Mouse (Mus musculus): ENCODE measurements around the gene Gm17720. TPM values are rescaled to one million over a fixed set of nuclear protein-coding genes. Genes with fewer than 3 reads are reported as not detected.
A peak's percentile ranks its signal among the peaks of the same experiment; 100 is the strongest.

Gene Gm17720
- polyA plus RNA-seq (2012; rRNA removed): not detected in 2 replicates

- no peak for TF ChIP-seq POLR2A (IDR thresholded peaks at IDR 0.05; ENCODE audit: extremely low read depth, insufficient read depth, low read length)
- TF ChIP-seq CTCF (IDR thresholded peaks at IDR 0.05; ENCODE audit: extremely low read depth, insufficient read depth, low read length): no peak
- H3K27ac ChIP-seq (ENCODE audit: insufficient read depth, low read length): no peak within 1 kb of the TSS
- no peak within 1 kb of the TSS for H3K4me3 ChIP-seq (ENCODE audit: insufficient read depth, low read length)
- H3K4me1 ChIP-seq (ENCODE audit: control insufficient read depth, insufficient read depth, low read length): no peaks in the 10 kb centered on the region
Observed at GRCm38 (mm10) chr8:110102653-110103052, at the start of gene Gm17720. Gene Gm17720, minus strand, starts transcription at chr8:110102753.

DNA sequence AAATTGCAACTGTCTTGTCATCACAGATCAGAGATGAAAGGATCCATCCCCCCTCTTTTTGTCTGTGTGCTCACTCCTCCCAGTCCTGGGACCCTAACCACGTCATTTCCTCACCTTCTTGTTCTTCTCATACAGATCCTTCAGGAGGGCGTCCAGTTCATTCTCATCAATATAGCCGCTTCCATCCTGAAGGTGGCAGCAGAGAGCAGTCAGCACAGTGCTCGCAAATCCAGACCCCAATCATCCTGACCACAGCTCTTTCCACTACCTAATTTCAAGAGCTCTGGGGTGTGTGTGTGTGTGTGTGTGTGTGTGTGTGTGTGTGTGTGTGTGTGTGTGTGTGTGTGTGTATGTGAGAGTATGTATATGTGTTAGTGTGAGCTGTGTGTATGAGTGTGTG, 43.0 kb upstream of the Gm17720 start:
- Histone ChIP-seq H3K27ac (ENCODE audit: insufficient read depth, low read length) (no peak overlapping the region), H3K4me3 (ENCODE audit: insufficient read depth, low read length) (no peak overlapping the region), H3K4me1 (ENCODE audit: control insufficient read depth, insufficient read depth, low read length) (no peaks in the 10 kb centered on the region)
- TF ChIP-seq POLR2A (IDR thresholded peaks at IDR 0.05; ENCODE audit: extremely low read depth, insufficient read depth, low read length): no peak
- TF ChIP-seq CTCF (IDR thresholded peaks at IDR 0.05; ENCODE audit: extremely low read depth, insufficient read depth, low read length): peak; percentile 86

GRCm38 (mm10) chr8:110140770-110141169, 38.2 kb upstream of the Gm17720 start:
- Histone ChIP-seq H3K4me1 (ENCODE audit: control insufficient read depth, insufficient read depth, low read length) (no peaks in the 10 kb centered on the region), H3K27ac (ENCODE audit: insufficient read depth, low read length) (no peak overlapping the region), H3K4me3 (ENCODE audit: insufficient read depth, low read length) (no peak overlapping the region)
- TF ChIP-seq CTCF (IDR thresholded peaks at IDR 0.05; ENCODE audit: extremely low read depth, insufficient read depth, low read length): no peak
- TF ChIP-seq POLR2A (IDR thresholded peaks at IDR 0.05; ENCODE audit: extremely low read depth, insufficient read depth, low read length): no peak

- no peak for TF ChIP-seq CTCF (IDR thresholded peaks at IDR 0.05; ENCODE audit: extremely low read depth, insufficient read depth, low read length)
- TF ChIP-seq POLR2A (IDR thresholded peaks at IDR 0.05; ENCODE audit: extremely low read depth, insufficient read depth, low read length): no peak
- Histone ChIP-seq H3K4me1 (ENCODE audit: control insufficient read depth, insufficient read depth, low read length) (no peaks in the 10 kb centered on the region), H3K27ac (ENCODE audit: insufficient read depth, low read length) (no peak overlapping the region), H3K4me3 (ENCODE audit: insufficient read depth, low read length) (no peak overlapping the region)
Observed at GRCm38 (mm10) chr8:110140156-110140555, 37.6 kb upstream of the Gm17720 start.

GRCm38 (mm10) chr8:110135515-110135914, 33.0 kb upstream of the Gm17720 start:
- Histone ChIP-seq H3K4me3 (ENCODE audit: insufficient read depth, low read length) (no peak overlapping the region), H3K4me1 (ENCODE audit: control insufficient read depth, insufficient read depth, low read length) (no peaks in the 10 kb centered on the region), H3K27ac (ENCODE audit: insufficient read depth, low read length) (no peak overlapping the region)
- TF ChIP-seq POLR2A (IDR thresholded peaks at IDR 0.05; ENCODE audit: extremely low read depth, insufficient read depth, low read length): no peak
- no peak for TF ChIP-seq CTCF (IDR thresholded peaks at IDR 0.05; ENCODE audit: extremely low read depth, insufficient read depth, low read length)

GRCm38 (mm10) chr8:110134236-110134635, 31.7 kb upstream of the Gm17720 start:
- Histone ChIP-seq H3K27ac (ENCODE audit: insufficient read depth, low read length) (no peak overlapping the region), H3K4me3 (ENCODE audit: insufficient read depth, low read length) (no peak overlapping the region), H3K4me1 (ENCODE audit: control insufficient read depth, insufficient read depth, low read length) (no peaks in the 10 kb centered on the region)
- TF ChIP-seq POLR2A (IDR thresholded peaks at IDR 0.05; ENCODE audit: extremely low read depth, insufficient read depth, low read length): no peak
- no peak for TF ChIP-seq CTCF (IDR thresholded peaks at IDR 0.05; ENCODE audit: extremely low read depth, insufficient read depth, low read length)

DNA sequence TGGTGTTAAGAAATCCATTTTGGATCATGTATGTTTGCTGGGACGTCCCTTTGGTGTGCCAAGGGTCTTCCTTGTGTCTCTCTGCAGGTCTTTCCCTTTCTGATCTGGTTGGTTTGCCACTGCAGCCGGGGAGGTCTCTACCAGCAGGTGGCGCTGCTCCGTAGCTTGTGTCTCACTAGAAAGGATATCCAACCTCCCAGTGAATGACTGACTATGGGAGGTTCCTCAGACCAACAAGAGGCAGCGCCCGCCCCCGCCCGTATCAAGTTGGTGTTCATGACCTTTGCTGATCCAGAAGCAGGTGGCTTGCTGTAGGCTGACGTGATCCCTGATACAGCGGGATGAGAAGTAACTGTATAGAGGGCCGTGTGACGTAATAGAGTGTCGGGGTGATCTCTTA, 28.0 kb upstream of the Gm17720 start:
- Histone ChIP-seq H3K4me1 (ENCODE audit: control insufficient read depth, insufficient read depth, low read length) (no peaks in the 10 kb centered on the region), H3K4me3 (ENCODE audit: insufficient read depth, low read length) (no peak overlapping the region), H3K27ac (ENCODE audit: insufficient read depth, low read length) (no peak overlapping the region)
- TF ChIP-seq CTCF (IDR thresholded peaks at IDR 0.05; ENCODE audit: extremely low read depth, insufficient read depth, low read length) (peak; percentile 80), POLR2A (IDR thresholded peaks at IDR 0.05; ENCODE audit: extremely low read depth, insufficient read depth, low read length) (no peak)

DNA sequence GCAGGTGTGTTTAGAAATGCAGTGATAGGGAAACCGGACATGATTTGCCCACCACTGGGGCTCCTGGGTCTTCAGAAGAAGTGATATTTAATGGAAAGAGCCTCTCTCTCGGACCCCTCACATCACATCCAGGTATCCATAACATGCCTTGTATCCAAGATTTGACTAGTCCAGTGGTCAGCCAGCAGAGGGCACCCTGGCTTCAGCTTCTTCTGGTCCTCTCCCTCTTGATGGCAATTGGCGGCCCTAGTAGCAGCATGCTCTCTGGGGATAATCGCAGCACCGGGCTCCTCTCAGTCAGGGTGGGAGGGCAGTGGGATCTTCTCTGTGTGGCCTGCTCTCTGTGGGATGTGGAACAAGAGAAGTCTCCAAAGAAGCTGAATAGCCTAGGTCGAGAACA, 17.2 kb upstream of the Gm17720 start:
- H3K27ac ChIP-seq (ENCODE audit: insufficient read depth, low read length): no peak overlapping the region
- TF ChIP-seq CTCF (IDR thresholded peaks at IDR 0.05; ENCODE audit: extremely low read depth, insufficient read depth, low read length): peak; percentile 59
- no peak for TF ChIP-seq POLR2A (IDR thresholded peaks at IDR 0.05; ENCODE audit: extremely low read depth, insufficient read depth, low read length)
- no peak overlapping the region for H3K4me3 ChIP-seq (ENCODE audit: insufficient read depth, low read length)
- no peaks in the 10 kb centered on the region for H3K4me1 ChIP-seq (ENCODE audit: control insufficient read depth, insufficient read depth, low read length)

GRCm38 (mm10) chr8:110101676-110102075, 877 bp downstream of the Gm17720 start:
- no peak overlapping the region for H3K27ac ChIP-seq (ENCODE audit: insufficient read depth, low read length)
- no peak for TF ChIP-seq POLR2A (IDR thresholded peaks at IDR 0.05; ENCODE audit: extremely low read depth, insufficient read depth, low read length)
- TF ChIP-seq CTCF (IDR thresholded peaks at IDR 0.05; ENCODE audit: extremely low read depth, insufficient read depth, low read length): no peak
- no peaks in the 10 kb centered on the region for H3K4me1 ChIP-seq (ENCODE audit: control insufficient read depth, insufficient read depth, low read length)
- no peak overlapping the region for H3K4me3 ChIP-seq (ENCODE audit: insufficient read depth, low read length)

DNA sequence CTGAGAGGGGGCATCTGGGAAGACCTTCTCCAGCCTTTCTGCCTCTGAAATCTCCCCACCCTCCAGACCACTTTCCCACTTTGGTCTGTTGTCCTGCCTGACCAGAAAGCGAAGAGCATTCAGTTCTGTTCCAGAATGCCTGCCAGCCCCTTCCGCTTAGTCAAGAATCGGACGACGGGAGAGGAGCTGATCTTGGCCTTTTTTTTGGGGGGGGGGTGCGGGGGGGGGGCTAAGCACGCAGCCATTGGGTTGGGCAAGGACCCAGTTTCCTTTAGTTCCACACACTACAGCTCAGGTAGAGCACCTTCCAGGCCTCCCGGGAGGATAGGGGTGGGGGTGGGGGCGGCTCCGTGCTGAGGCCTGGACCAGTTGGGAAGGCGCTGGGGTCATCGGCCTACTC, 1.6 kb downstream of the Gm17720 start, which contains the start of gene Gm21964:
Gm21964 (plus strand) TSS at position 301 of the 400 bp plus-strand sequence.
- Histone ChIP-seq H3K4me3 (ENCODE audit: insufficient read depth, low read length) (no peak within 1 kb of the TSS), H3K4me1 (ENCODE audit: control insufficient read depth, insufficient read depth, low read length) (no peaks in the 10 kb centered on the region), H3K27ac (ENCODE audit: insufficient read depth, low read length) (no peak within 1 kb of the TSS)
- TF ChIP-seq CTCF (IDR thresholded peaks at IDR 0.05; ENCODE audit: extremely low read depth, insufficient read depth, low read length) (no peak), POLR2A (IDR thresholded peaks at IDR 0.05; ENCODE audit: extremely low read depth, insufficient read depth, low read length) (no peak)
